Mouse (Mus musculus) cortical plate, adult 2 months (tissue): Measurements from ENCODE around the gene Mllt1. TPM values are rescaled to one million over a fixed set of nuclear protein-coding genes. Genes with fewer than 3 reads are reported as not detected.

Experiments
- H3K27ac ChIP-seq: fragments of 200-500 bp; 2 replicates; pipeline ENCODE4 v1.5.1; 2012; ENCODE audit warnings: low read length, control low read depth, inconsistent platforms; ENCODE audit not compliant: insufficient read depth
- H3K4me1 ChIP-seq: fragments of 200-500 bp; 2 replicates; pipeline ENCODE4 v1.6.1; 2011; ENCODE audit warnings: low read length; ENCODE audit not compliant: control insufficient read depth, insufficient read depth
- H3K4me3 ChIP-seq: fragments of 200-500 bp; 2 replicates; pipeline ENCODE4 v1.5.1; 2011; ENCODE audit warnings: mild to moderate bottlenecking, low read length, control low read depth; ENCODE audit not compliant: insufficient read depth
- CTCF ChIP-seq: fragments of 200-500 bp; IDR thresholded peaks from 2 replicates; pipeline ENCODE4 v1.5.1; 2011; ENCODE audit warnings: mild to moderate bottlenecking, control low read depth, low read length; ENCODE audit not compliant: insufficient read depth; ENCODE audit errors: extremely low read depth
- POLR2A ChIP-seq: fragments of 200-500 bp; IDR thresholded peaks from 2 replicates; pipeline ENCODE4 v1.6.1; 2011; ENCODE audit warnings: mild to moderate bottlenecking, low read length, control low read depth; ENCODE audit not compliant: insufficient read depth; ENCODE audit errors: extremely low read depth
- polyA plus RNA-seq: library from polyadenylated mRNA; depleted of rRNA; stranded (reverse); fragments of >200 nt; gene quantifications from 2 replicates; pipeline ENCODE4 v1.2.3, GENCODE M21; 2012

The Mllt1 gene
- polyA plus RNA-seq, 1 experiment = 76.0 TPM

DNA sequence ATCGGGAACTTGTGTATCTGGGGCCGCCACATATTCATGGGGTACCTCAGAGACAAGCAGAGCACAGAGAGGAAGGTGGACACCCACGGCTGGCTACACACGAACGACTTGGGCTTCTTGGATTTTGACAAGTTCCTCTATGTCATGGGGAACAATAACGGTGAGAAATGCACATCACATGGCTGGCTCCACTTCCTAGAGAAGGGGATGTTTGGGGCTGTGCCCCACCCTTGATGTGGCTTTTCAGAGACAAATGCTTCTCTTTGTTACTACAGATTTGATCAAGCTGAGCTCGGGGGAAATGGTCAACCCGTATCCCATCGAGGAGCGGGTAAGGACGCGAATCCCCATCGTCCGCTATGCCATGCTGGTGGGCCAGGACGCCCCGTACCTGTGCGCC, 50.4 kb downstream of the Mllt1 start:
- TF ChIP-seq CTCF (no peak), POLR2A (no peak)
- H3K4me1 ChIP-seq = no peaks in the 10 kb centered on the region
- H3K27ac ChIP-seq = no peak overlapping the region
- H3K4me3 ChIP-seq = no peak overlapping the region

DNA sequence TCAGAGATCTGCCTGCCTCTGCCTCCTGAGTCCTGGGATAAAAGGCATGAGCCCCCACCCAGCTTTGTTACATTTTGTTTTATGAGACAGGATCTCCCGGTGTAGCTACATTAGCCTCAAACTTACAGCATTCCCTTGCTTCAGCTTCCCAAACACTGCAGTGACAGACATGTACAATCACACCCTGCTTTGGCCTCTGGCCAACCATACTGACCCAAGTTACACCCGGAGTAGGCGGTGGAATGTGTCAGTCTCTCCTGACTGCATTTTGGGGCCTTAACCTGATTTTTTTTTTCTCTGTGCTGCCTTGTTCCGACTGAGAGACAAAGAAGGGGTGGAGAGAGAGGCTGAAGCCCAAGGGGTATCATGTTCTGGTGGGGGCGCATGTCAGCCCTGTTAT, 50.9 kb downstream of the Mllt1 start:
- TF ChIP-seq POLR2A = no peak
- no peak for TF ChIP-seq CTCF
- no peaks in the 10 kb centered on the region for H3K4me1 ChIP-seq
- no peak overlapping the region for H3K27ac ChIP-seq
- no peak overlapping the region for H3K4me3 ChIP-seq

DNA sequence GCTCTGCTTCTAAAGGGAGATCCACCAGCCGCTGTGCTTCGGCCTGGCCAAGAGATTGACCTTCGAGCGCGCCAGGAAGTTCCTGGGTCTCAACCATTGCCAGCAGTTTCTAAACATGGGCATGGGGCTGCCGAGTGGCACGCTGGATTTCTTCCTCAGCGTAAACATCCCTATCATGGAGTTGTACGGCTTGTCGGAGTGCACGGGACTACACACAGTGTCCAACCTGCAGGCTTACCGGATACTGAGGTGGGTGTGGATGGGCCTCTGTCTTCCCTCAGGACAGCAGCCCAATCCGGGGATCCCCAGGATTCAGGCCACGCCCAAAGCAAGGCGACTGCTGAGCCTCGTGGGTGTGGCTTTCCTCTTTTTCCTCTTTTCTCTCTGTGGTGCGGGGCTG, 51.6 kb downstream of the Mllt1 start:
- H3K4me3 ChIP-seq = peak overlapping the region; percentile 15; the same call in 1 of the 2 replicates
- H3K27ac ChIP-seq = no peak overlapping the region
- H3K4me1 ChIP-seq = no peaks in the 10 kb centered on the region
- TF ChIP-seq POLR2A = no peak
- no peak for TF ChIP-seq CTCF

DNA sequence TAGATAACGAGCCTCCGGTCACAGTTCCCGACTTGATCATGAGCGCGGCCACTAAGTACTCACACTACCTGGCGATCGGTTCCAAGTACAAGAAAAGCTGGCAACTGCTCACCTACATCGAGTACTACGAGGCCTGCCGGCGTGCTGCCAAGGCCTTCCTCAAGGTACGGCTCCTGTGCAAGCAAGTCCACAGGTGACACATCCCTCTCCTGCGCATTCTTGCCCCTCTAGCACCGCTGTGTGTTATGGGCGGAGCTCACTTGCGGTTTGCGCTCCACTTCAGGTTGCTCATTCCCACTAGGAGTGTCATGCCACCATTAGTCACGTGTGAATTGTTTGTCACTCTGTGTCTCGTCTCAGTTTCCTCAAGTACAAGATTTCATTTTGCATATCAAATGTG, 57.8 kb downstream of the Mllt1 start:
- Histone ChIP-seq H3K4me1 (no peaks in the 10 kb centered on the region), H3K4me3 (no peak overlapping the region), H3K27ac (no peak overlapping the region)
- TF ChIP-seq POLR2A (no peak), CTCF (no peak)

DNA sequence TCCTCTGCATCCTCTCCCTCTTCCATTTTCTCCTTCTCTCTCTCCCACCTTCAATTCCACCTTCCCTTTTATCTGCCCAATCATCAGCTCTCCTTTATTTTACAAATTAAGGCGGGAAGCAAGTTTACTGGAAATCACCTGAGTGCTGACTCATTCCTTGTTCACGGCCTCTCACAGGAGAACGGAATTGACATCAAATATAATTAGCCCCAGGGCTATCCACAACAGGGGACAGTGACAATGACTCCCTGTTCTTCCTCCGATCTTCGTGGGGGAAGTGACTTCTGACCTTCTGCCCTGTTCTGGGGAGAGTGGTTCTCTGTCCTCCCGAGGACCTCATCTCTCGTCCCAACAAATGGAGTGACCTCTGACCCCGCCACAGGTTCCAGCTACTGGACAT, 58.2 kb downstream of the Mllt1 start:
- Histone ChIP-seq H3K4me3 (no peak overlapping the region), H3K4me1 (no peaks in the 10 kb centered on the region), H3K27ac (no peak overlapping the region)
- no peak for TF ChIP-seq CTCF
- TF ChIP-seq POLR2A = no peak

DNA sequence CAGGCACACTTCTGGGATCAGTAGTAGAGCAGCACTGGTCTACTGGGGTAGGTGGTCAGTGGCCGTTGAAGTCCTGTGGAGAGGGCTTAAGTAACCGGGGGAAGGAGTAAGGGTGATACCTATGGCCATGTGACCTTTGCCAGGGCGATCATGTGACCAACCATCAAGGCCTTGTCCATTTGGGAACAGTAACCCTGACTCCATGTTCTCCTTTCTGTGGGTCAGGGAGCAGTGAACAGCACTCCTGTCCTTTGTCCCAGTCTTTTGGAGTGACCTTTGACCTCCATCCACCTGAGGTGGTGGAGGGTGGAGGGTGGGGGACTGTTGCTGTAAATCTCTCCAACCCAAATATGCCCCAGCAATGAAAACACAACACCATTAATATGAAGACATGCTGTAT, 58.8 kb downstream of the Mllt1 start:
- Histone ChIP-seq H3K4me3 (no peak overlapping the region), H3K27ac (no peak overlapping the region), H3K4me1 (no peaks in the 10 kb centered on the region)
- TF ChIP-seq POLR2A (no peak), CTCF (no peak)

DNA sequence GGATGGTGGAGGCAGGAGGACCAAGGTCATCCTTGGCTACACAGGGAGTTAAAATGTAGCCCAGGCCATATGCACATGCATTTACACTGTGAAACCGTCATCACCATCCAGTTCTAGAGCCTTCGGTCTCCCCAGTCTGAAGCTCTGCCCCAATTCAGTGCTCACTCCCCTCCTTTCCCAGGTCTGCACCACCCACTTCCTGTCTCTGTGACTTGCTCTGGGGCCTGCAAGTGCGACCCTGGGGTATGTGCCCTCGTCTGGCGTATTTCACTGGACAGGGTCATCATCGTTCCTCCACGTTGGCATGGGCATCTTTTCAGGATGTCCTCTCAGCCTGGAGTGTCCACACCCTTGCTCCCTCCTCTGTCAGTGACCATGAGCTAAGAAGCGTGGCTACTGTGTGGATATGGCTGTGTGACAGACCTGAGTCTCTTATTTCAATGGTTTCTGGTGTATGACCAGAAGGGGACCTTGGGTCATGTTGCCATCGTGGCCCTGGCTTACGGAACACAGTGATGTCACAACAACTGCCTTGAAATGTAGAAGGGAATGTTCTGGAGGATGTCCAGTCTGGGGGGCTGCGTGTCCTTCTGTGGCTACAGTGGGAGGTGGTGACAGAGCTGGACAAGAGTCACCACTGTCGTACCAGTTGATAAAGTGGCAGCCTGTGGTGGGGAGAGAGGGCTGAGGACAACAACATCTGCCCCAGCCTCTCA, 60.1 kb downstream of the Mllt1 start, which contains the start of gene 1700061G19Rik:
1700061G19Rik (plus strand) TSS at position 542 of the 716 bp plus-strand sequence.
- Histone ChIP-seq H3K27ac (no peak within 1 kb of the TSS), H3K4me3 (no peak within 1 kb of the TSS), H3K4me1 (no peaks in the 10 kb centered on the region)
- TF ChIP-seq CTCF (no peak), POLR2A (no peak)

DNA sequence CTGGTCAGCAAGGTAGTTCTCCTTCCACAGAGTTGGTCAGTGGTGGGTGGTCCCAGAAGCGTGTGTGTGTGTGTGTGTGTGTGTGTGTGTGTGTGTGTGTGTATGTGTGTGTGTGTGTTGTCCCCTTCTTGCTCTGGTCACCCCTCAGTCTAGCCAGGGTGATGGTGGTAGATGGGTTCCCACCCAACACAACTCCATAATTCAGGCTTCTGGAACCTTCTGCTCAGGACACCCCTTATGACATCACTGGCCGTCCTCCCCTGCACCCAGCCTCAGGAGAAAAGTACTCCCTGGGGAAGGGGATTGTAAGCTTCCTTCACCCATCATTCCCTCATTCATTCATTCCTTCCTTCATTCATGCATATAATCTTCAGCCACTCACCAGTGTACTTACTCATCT, 61.0 kb downstream of the Mllt1 start, which contains the start of gene Acsbg2:
Acsbg2 (minus strand) TSS at position 211 of the 400 bp plus-strand sequence.
- Histone ChIP-seq H3K27ac (no peak within 1 kb of the TSS), H3K4me1 (no peaks in the 10 kb centered on the region), H3K4me3 (no peak within 1 kb of the TSS)
- TF ChIP-seq POLR2A (no peak), CTCF (no peak)

DNA sequence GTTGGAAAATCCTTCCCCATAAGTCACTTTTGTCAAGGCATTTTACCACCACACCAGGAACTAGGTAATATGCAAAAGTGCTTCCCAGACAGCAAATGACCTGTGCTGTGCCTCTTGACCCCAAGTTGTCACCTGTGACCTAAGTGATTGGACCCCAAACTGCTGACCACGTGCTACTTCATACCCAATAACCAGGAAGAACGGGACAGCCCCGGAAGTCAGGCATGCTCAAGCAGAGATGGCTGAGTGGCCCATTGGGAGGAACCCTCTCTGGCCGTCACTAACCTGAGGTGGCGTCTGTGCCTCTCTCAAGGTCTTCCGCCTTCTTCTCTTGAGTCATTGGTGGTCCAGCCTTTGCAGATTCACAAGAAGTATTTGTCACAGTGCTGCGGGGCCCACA, 62.7 kb downstream of the Mllt1 start:
- no peak overlapping the region for H3K27ac ChIP-seq
- H3K4me1 ChIP-seq = no peaks in the 10 kb centered on the region
- no peak for TF ChIP-seq CTCF
- TF ChIP-seq POLR2A = no peak
- no peak overlapping the region for H3K4me3 ChIP-seq

DNA sequence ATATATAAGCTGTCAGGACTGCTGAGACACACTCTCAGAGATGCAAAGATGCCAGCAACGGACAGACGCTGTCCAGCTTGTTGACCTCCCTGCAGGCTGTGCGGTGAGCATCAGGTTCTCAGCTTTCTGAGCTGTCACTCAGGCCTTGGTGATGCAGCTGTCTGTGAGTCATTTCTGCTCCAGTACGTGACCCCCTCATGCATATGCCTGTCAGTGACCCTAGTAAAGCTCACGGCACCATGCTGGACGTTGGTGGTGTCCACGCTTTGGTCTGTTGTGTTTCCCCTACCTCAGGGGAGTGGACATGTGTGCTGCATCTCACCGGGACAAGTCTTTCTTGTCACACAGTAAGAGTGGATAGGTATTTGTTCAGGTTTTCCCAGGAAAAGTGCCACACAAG, 63.4 kb downstream of the Mllt1 start:
- Histone ChIP-seq H3K27ac (no peak overlapping the region), H3K4me1 (no peaks in the 10 kb centered on the region), H3K4me3 (no peak overlapping the region)
- TF ChIP-seq POLR2A = no peak
- TF ChIP-seq CTCF = no peak
